Mouse (Mus musculus) subcutaneous adipose tissue, adult 2 months (tissue): ENCODE results near the gene Olfr792. TPM values are rescaled to one million over a fixed set of nuclear protein-coding genes. Genes with fewer than 3 reads are reported as not detected.

Experiments used
- polyA plus RNA-seq: library from polyadenylated mRNA; depleted of rRNA; stranded (reverse); fragments of >200 nt; gene quantifications from 2 replicates; pipeline ENCODE4 v1.2.3, GENCODE M21; 2012; ENCODE audit warnings: low replicate concordance; rRNA removed

The Olfr792 gene
- not detected in 2 replicates for polyA plus RNA-seq

DNA sequence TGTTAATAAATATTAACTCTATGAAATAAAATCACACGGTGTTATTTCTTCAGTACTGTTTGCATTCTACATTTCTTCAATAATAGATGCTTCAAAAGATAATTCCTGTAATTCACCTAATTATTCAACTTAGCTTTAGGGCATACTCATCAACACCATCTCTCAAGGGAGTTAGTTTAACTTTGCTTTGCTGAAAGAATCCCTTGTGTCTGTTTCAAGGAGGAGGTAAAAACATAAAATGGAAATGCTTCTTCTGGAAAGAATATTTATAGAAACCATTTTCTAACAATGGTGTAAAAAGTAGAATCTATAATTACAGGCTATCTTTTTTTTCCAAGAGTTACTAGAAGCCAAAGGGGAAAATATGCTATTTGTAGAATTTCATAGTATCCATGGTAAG lies at the start of gene Olfr792:
Olfr792 (plus strand) TSS at position 301 of the 400 bp plus-strand sequence.

DNA sequence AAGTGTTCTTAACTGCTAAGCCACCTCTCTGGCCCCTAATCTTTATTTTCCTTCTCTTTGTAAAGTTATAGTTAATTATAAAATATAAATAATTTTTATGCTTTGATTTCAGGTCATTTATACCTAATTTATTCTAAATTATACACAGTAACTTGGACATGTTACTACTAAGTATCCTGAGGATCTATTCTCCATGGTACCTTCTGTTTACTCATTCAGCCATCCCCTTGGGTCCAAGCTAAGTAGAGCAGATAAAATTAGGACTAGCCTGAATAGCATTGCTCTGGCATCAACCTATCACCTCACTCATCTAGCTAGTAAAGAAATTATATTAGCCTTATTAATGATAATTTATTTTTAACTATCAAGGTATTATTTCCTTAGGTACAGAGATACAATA lies 40.8 kb upstream of the Olfr792 start, which contains the start of gene Olfr790:
Olfr790 (plus strand) TSS at position 301 of the 400 bp plus-strand sequence.

DNA sequence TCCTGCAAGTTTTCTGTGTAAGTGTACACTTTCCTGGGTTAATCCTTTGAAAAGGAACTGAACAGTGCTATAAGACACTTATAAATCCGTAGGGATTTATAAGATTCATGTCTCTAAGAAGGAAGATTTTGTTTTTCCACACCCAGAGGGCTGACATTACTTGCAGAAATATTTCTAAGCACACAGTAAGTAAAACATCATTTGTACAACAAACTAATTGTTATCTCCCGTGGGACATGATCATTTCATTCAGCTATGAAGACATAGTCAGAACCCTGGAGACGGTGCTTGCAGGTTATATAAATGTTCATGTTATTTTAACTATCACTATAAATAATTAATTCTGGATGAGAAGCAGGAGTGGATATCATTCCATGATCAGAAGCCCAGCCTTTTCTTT lies 17.5 kb upstream of the Olfr792 start, which contains the start of gene Olfr791:
Olfr791 (plus strand) TSS at position 301 of the 400 bp plus-strand sequence.

DNA sequence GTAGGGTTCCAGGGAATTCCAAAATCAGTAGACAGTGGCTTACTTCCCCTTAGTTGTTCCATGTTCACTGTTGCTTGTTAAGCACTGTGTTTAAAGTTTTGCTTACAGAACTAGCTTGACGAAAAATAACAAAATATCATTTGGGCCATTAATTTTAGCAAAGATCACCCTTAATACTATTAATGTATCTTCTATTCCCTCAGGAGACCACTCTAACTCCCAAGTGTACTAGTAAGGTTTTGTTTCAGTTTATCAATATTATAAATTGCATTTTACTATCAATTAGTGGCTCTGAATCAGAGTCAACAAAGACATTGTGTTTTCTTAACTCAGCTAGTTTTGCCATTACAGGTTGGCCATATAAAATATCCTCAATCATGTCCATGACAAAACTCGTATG lies 28.4 kb downstream of the Olfr792 start, which contains the start of gene Olfr794:
Olfr794 (plus strand) TSS at position 301 of the 400 bp plus-strand sequence.

Other genes starting within 250 kb of the Olfr792 start
- gene Olfr780, start 221.0 kb upstream of the Olfr792 start, polyA plus RNA-seq, result not detected in 2 replicates
- gene Olfr781, start 210.3 kb upstream of the Olfr792 start, polyA plus RNA-seq, result not detected in 2 replicates
- not detected in 2 replicates for gene Olfr782, start 190.3 kb upstream of the Olfr792 start, polyA plus RNA-seq
- gene Olfr784, start 155.1 kb upstream of the Olfr792 start, polyA plus RNA-seq, result 0.12 TPM in 1 of 2 replicates, not detected in the other
- gene Olfr785, start 133.7 kb upstream of the Olfr792 start, polyA plus RNA-seq, result not detected in 2 replicates
- not detected in 2 replicates for gene Olfr786, start 111.9 kb upstream of the Olfr792 start, polyA plus RNA-seq
- not detected in 2 replicates for gene Olfr787, start 77.3 kb upstream of the Olfr792 start, polyA plus RNA-seq
- not detected in 2 replicates for gene Olfr788, start 68.2 kb upstream of the Olfr792 start, polyA plus RNA-seq
- gene Olfr789, start 54.4 kb upstream of the Olfr792 start, polyA plus RNA-seq, result not detected in 2 replicates
- not detected in 2 replicates for gene Olfr790, start 40.7 kb upstream of the Olfr792 start, polyA plus RNA-seq
- not detected in 2 replicates for gene Olfr791, start 17.4 kb upstream of the Olfr792 start, polyA plus RNA-seq
- not detected in 2 replicates for gene Olfr794, start 28.5 kb downstream of the Olfr792 start, polyA plus RNA-seq
- not detected in 2 replicates for gene Olfr796, start 73.4 kb downstream of the Olfr792 start, polyA plus RNA-seq
- not detected in 2 replicates for gene Olfr798, start 88.8 kb downstream of the Olfr792 start, polyA plus RNA-seq
- gene Olfr799, start 98.3 kb downstream of the Olfr792 start, polyA plus RNA-seq, result not detected in 2 replicates
- gene Olfr800, start 118.5 kb downstream of the Olfr792 start, polyA plus RNA-seq, result not detected in 2 replicates
- gene Olfr801, start 134.7 kb downstream of the Olfr792 start, polyA plus RNA-seq, result not detected in 2 replicates
- not detected in 2 replicates for gene Olfr802, start 149.0 kb downstream of the Olfr792 start, polyA plus RNA-seq
- not detected in 2 replicates for gene Olfr803, start 155.1 kb downstream of the Olfr792 start, polyA plus RNA-seq
- gene Olfr804, start 164.0 kb downstream of the Olfr792 start, polyA plus RNA-seq, result not detected in 2 replicates
- gene Olfr805, start 190.2 kb downstream of the Olfr792 start, polyA plus RNA-seq, result not detected in 2 replicates
- gene Olfr806, start 202.8 kb downstream of the Olfr792 start, polyA plus RNA-seq, result not detected in 2 replicates
- not detected in 2 replicates for gene Olfr807, start 218.6 kb downstream of the Olfr792 start, polyA plus RNA-seq
- gene Olfr808, start 226.3 kb downstream of the Olfr792 start, polyA plus RNA-seq, result not detected in 2 replicates
- gene Olfr809, start 235.5 kb downstream of the Olfr792 start, polyA plus RNA-seq, result not detected in 2 replicates